ENCODE assay signal across 9 mouse cellular contexts in the genomic region with DNA sequence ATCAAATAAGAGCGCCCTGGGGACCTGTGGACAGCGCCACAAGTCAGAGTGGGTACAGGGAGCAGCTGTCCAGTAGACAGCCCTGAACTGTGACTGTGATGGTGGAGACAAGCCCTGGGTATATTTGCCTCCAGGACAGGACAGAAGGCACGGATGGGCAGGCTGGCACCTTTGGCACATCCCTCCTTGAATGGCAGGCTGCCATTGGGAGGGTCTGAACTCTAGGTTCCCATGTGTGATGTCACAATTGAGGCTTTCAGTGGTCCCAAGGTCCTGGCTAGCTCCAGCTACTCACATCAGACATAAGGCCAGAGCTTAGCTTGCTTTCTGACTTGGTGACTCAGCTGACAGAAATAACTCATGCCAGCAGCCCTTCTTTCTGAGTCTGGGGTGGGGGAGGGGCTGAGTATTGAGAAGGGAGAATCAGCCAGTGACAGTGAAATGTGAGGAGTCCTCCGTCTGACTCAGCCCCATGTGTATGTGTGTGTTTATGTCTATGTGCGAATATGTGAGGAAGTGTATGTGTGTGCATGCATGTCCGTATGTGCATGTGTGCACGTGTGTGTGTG.
DNase-seq lines count a peak whose midpoint lies in the region; ATAC-seq lines count a peak whose summit lies in the region.
"Had no signal": no experiment of that assay in that cellular context is flagged by ENCODE, and none has a peak within 500 bp of the region (broad histone marks: within the 10 kb centered on the region; RNA-seq: fewer than 3 reads in every experiment).

No protein-coding gene starts in this region.

- H3K9me3 ChIP-seq in heart, embryonic 10.5 days, result no peaks in the 10 kb centered on the region

- peak; percentile 90 for DNase-seq in heart, embryonic 10.5 days (ENCODE audit: low spot score)
- no peak for DNase-seq in heart, postnatal 36 days
- peak; percentile 69 for DNase-seq in 416B (ENCODE audit: low read depth)
- DNase-seq in embryo, embryonic 10 days (ENCODE audit: low spot score), result peak; percentile 27
- peak; percentile 64 for DNase-seq in heart, postnatal 4 days
- DNase-seq in cerebellum, adult 9-11 months, result no peak
- no peak for DNase-seq in thymus, postnatal 10 days (ENCODE audit: low spot score in 2 of 2)

- H3K4me3 ChIP-seq in heart, embryonic 10.5 days, result no peak overlapping the region

- intact Hi-C loops in heart, postnatal 36 days (cut with DNase I), result no loop called here

- 61% methylated on average over 7 of the region's 7 CpGs for WGBS in heart, embryonic 10.5 days

- H3K27ac ChIP-seq in heart, embryonic 10.5 days, result peak overlapping the region; percentile 77
- H3K27ac ChIP-seq: liver, embryonic 14.5 days had no signal

- peaks cover 30% of the 10 kb centered on the region for H3K4me1 ChIP-seq in heart, embryonic 10.5 days

- no peak for ATAC-seq in CD4-positive, CD25-positive, alpha-beta regulatory T cell, adult 4 months

- H3K36me3 ChIP-seq in heart, embryonic 10.5 days, result no peaks in the 10 kb centered on the region

- H3K27me3 ChIP-seq in heart, embryonic 10.5 days (ENCODE audit: insufficient read depth, poor library complexity, severe bottlenecking), result no peaks in the 10 kb centered on the region

Comparison
In these comparisons a context has a peak if more than half of its experiments do, and no peak if none do; other contexts are left out.
1. DNase-seq: peak in heart, embryonic 10.5 days (single experiment), 416B (single experiment), embryo, embryonic 10 days (single experiment) and heart, postnatal 4 days (single experiment); none in heart, postnatal 36 days (0 of 2), cerebellum, adult 9-11 months (single experiment) and thymus, postnatal 10 days (0 of 2).